Mouse (Mus musculus) intestine, embryonic 14.5 days (tissue): ENCODE data around the gene Spag7. TPM values are rescaled to one million over a fixed set of nuclear protein-coding genes. Genes with fewer than 3 reads are reported as not detected.

Source experiments
- ATAC-seq: fragments of 200-750 bp; cut with Nextera tagmentation; replicated peaks from 2 replicates; pipeline ENCODE4 v1.8.0; 2017; ENCODE audit warnings: low read depth, moderate number of reproducible peaks, moderate TSS enrichment, moderate library complexity; ENCODE audit not compliant: low FRiP score, low TSS enrichment
- DNase-seq: peaks from one replicate; pipeline ENCODE4 v3.0.0-alpha.2; 2018; ENCODE audit warnings: low spot score
- H3K27ac ChIP-seq: fragments of 300-500 bp; sonication (generic); 2 replicates; pipeline ENCODE4 v1.5.1; 2014; ENCODE audit warnings: low read depth, mild to moderate bottlenecking, control low read depth
- H3K27me3 ChIP-seq: fragments of 300-500 bp; sonication (generic); replicated peaks from 2 replicates; pipeline ENCODE4 v1.6.1; 2014; ENCODE audit warnings: low read length, control low read depth; ENCODE audit not compliant: control insufficient read depth, insufficient read depth
- H3K36me3 ChIP-seq: fragments of 300-500 bp; sonication (generic); 2 replicates; pipeline ENCODE4 v1.6.1; 2014; ENCODE audit warnings: low read length, control low read depth; ENCODE audit not compliant: control insufficient read depth, insufficient read depth
- H3K4me1 ChIP-seq: fragments of 300-500 bp; sonication (generic); replicated peaks from 2 replicates; pipeline ENCODE4 v1.6.1; 2014; ENCODE audit warnings: low read length, control low read depth, mixed read lengths; ENCODE audit not compliant: control insufficient read depth, insufficient read depth
- H3K4me2 ChIP-seq: fragments of 300-500 bp; sonication (generic); 2 replicates; pipeline ENCODE4 v1.6.1; 2014; ENCODE audit warnings: low read length
- H3K4me3 ChIP-seq: fragments of 300-500 bp; sonication (generic); 2 replicates; pipeline ENCODE4 v1.5.1; 2014; ENCODE audit warnings: low read depth, low read length, control low read depth, mixed read lengths
- H3K9ac ChIP-seq: fragments of 300-500 bp; sonication (generic); 2 replicates; pipeline ENCODE4 v1.6.1; 2014; ENCODE audit warnings: mild to moderate bottlenecking, low read length
- H3K9me3 ChIP-seq: fragments of 300-500 bp; sonication (generic); 2 replicates; pipeline ENCODE4 v1.6.1; 2016; ENCODE audit warnings: low read length, control low read depth; ENCODE audit not compliant: control insufficient read depth
- WGBS: fragments of 180-500 bp; shearing (Covaris S2); extraction: QIAGEN DNeasy Blood & Tissue Kit; methylation state at CpG from one replicate; pipeline ENCODE4 v1.1.7; 2014; 5-methylcytosine and 5-hydroxymethylcytosine counted together
- polyA plus RNA-seq: library from polyadenylated mRNA; unstranded; fragments of >200 nt; fragmentation: Nextera tagmentation; extraction: Ambion mirVana; gene quantifications from 2 replicates; pipeline ENCODE4 v1.2.1, GENCODE M21; 2014

Gene Spag7
- polyA plus RNA-seq, 1 experiment from 2014 or later: 140 TPM

- peak overlapping the region; percentile 78 for H3K4me2 ChIP-seq
- H3K9me3 ChIP-seq: no peaks in the 10 kb centered on the region
- H3K4me3 ChIP-seq: peak overlapping the region; percentile 76
- no peak overlapping the region; the same call in 1 of the 2 replicates for H3K27ac ChIP-seq
- H3K9ac ChIP-seq: peak overlapping the region; percentile 70
- peaks cover 32% of the 10 kb centered on the region for H3K36me3 ChIP-seq
- DNase-seq: no peak
- 11% methylated on average over 10 of the region's 10 CpGs for WGBS
- ATAC-seq: no peak
- peaks cover 12% of the 10 kb centered on the region for H3K4me1 ChIP-seq
- H3K27me3 ChIP-seq: no peaks in the 10 kb centered on the region
Measured at GRCm38 (mm10) chr11:70701221-70701955, 32.2 kb upstream of the Spag7 start.

GRCm38 (mm10) chr11:70700613-70701012 lies 31.4 kb upstream of the Spag7 start:
- H3K4me3 ChIP-seq: peak overlapping the region; percentile 76
- DNase-seq (peak; percentile 78), ATAC-seq (peak; percentile 42)
- WGBS: 1% methylated on average over 34 of the region's 34 CpGs
- peaks cover 25% of the 10 kb centered on the region for H3K36me3 ChIP-seq
- peak overlapping the region; percentile 78 for H3K4me2 ChIP-seq
- H3K4me1 ChIP-seq: peaks cover 12% of the 10 kb centered on the region
- H3K9ac ChIP-seq: peak overlapping the region; percentile 70
- H3K27me3 ChIP-seq: no peaks in the 10 kb centered on the region
- peak overlapping the region; percentile 95 for H3K27ac ChIP-seq
- H3K9me3 ChIP-seq: no peaks in the 10 kb centered on the region

- H3K4me2 ChIP-seq: peak within 1 kb of the TSS; percentile 78
- WGBS: under 1% methylated on average over 67 of the region's 69 CpGs
Measured at GRCm38 (mm10) chr11:70699722-70700556, 30.7 kb upstream of the Spag7 start, which contains the start of the genes Inca1 and Kif1c. TSS of gene Inca1 (minus strand) at chr11:70700155. TSS of gene Kif1c (plus strand) at chr11:70700548.

GRCm38 (mm10) chr11:70699051-70699450 lies 29.8 kb upstream of the Spag7 start:
- no peak for DNase-seq
- peaks cover 9% of the 10 kb centered on the region for H3K36me3 ChIP-seq
- ATAC-seq: no peak
- H3K4me1 ChIP-seq: peaks cover 12% of the 10 kb centered on the region
- H3K27ac ChIP-seq: no peak overlapping the region
- no peak overlapping the region for H3K9ac ChIP-seq
- H3K9me3 ChIP-seq: no peaks in the 10 kb centered on the region
- WGBS: 82% methylated on average over 2 of the region's 2 CpGs
- no peak overlapping the region for H3K4me3 ChIP-seq
- H3K27me3 ChIP-seq: no peaks in the 10 kb centered on the region
- H3K4me2 ChIP-seq: no peak overlapping the region

More at GRCm38 (mm10) chr11:70699722-70700556, 30.7 kb upstream of the Spag7 start, which contains the start of the genes Inca1 and Kif1c:
- ATAC-seq (peak; percentile 96), DNase-seq (peak; percentile 99)
- H3K27me3 ChIP-seq: no peaks in the 10 kb centered on the region
- peaks cover 18% of the 10 kb centered on the region for H3K36me3 ChIP-seq
- no peaks in the 10 kb centered on the region for H3K9me3 ChIP-seq
- peak within 1 kb of the TSS; percentile 76 for H3K4me3 ChIP-seq
- H3K9ac ChIP-seq: peak within 1 kb of the TSS; percentile 70
- H3K27ac ChIP-seq: peak within 1 kb of the TSS; percentile 95
- peaks cover 12% of the 10 kb centered on the region for H3K4me1 ChIP-seq

- Histone ChIP-seq H3K27me3 (no peaks in the 10 kb centered on the region), H3K27ac (no peak overlapping the region), H3K36me3 (no peaks in the 10 kb centered on the region), H3K4me2 (no peak overlapping the region), H3K9me3 (no peaks in the 10 kb centered on the region), H3K9ac (no peak overlapping the region), H3K4me1 (peaks cover 8% of the 10 kb centered on the region), H3K4me3 (no peak overlapping the region)
- 77% methylated on average over 3 of the region's 3 CpGs for WGBS
- DNase-seq (no peak), ATAC-seq (no peak)
Measured at GRCm38 (mm10) chr11:70697376-70697775, 28.2 kb upstream of the Spag7 start.

- H3K27ac ChIP-seq: no peak overlapping the region
- no peaks in the 10 kb centered on the region for H3K9me3 ChIP-seq
- no peak overlapping the region for H3K9ac ChIP-seq
- no peak overlapping the region for H3K4me2 ChIP-seq
- peaks cover 9% of the 10 kb centered on the region for H3K4me1 ChIP-seq
- DNase-seq (no peak), ATAC-seq (no peak)
- 71% methylated on average over 3 of the region's 3 CpGs for WGBS
- no peaks in the 10 kb centered on the region for H3K36me3 ChIP-seq
- H3K27me3 ChIP-seq: no peaks in the 10 kb centered on the region
- H3K4me3 ChIP-seq: no peak overlapping the region
Measured at GRCm38 (mm10) chr11:70693504-70693903, 24.3 kb upstream of the Spag7 start.

- H3K4me3 ChIP-seq: no peak overlapping the region
- no peaks in the 10 kb centered on the region for H3K27me3 ChIP-seq
- no peaks in the 10 kb centered on the region for H3K9me3 ChIP-seq
- DNase-seq (no peak), ATAC-seq (no peak)
- H3K9ac ChIP-seq: no peak overlapping the region
- H3K4me2 ChIP-seq: no peak overlapping the region
- 46% methylated on average over 4 of the region's 4 CpGs for WGBS
- H3K36me3 ChIP-seq: peaks cover 11% of the 10 kb centered on the region
- H3K4me1 ChIP-seq: peaks cover 25% of the 10 kb centered on the region
- H3K27ac ChIP-seq: no peak overlapping the region
Measured at GRCm38 (mm10) chr11:70689578-70689977, 20.4 kb upstream of the Spag7 start.

- Histone ChIP-seq H3K27me3 (no peaks in the 10 kb centered on the region), H3K9ac (peak overlapping the region; percentile 71), H3K27ac (peak overlapping the region; percentile 77), H3K4me2 (peak overlapping the region; percentile 75), H3K36me3 (peaks cover 21% of the 10 kb centered on the region), H3K9me3 (no peaks in the 10 kb centered on the region), H3K4me3 (peak overlapping the region; percentile 71), H3K4me1 (peaks cover 25% of the 10 kb centered on the region)
- 18% methylated on average over 8 of the region's 8 CpGs for WGBS
- DNase-seq: peak; percentile 56
- ATAC-seq: no peak
Measured at GRCm38 (mm10) chr11:70688372-70688771, 19.2 kb upstream of the Spag7 start.
